Mouse (Mus musculus) brain, embryonic 14.5 days (tissue): Measurements from ENCODE around the gene Birc6.

Experiments used
- CTCF ChIP-seq: fragments of 200-500 bp; IDR thresholded peaks from 2 replicates; pipeline ENCODE4 v1.5.1; 2012; ENCODE audit warnings: inconsistent platforms, mild to moderate bottlenecking, moderate library complexity, borderline replicate concordance; ENCODE audit not compliant: insufficient read depth, insufficient read length; ENCODE audit errors: extremely low read depth
- POLR2A ChIP-seq: fragments of 200-500 bp; IDR thresholded peaks from 2 replicates; pipeline ENCODE4 v1.6.1; 2012; ENCODE audit warnings: mild to moderate bottlenecking, inconsistent platforms, borderline replicate concordance; ENCODE audit not compliant: poor library complexity, insufficient read depth, insufficient read length, severe bottlenecking; ENCODE audit errors: extremely low read depth

DNA sequence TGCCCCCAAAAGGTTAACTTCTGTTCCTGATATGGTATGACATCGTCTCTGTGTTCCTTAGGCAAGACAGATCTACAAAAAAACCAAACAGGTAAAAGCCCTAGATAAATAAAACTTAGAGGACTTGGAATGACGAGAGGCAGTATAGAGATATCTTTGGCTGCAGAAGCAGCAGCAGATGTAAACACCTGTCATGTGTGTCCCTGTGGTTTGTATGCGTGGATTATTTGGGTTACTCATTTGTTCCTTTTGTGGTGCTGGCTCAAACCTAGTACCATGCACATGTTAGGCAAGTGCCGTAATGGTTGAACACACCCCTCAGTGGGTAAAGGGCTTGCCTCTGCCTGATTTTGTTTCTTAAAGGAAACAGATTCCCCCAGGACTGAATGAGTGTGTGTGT, 27.9 kb upstream of the Birc6 start:
- TF ChIP-seq CTCF (no peak), POLR2A (no peak)
